Mouse (Mus musculus): ENCODE measurements around the gene Olfr223.
"Not testable (repeated sequence)": the region's sequence is repeated elsewhere in the genome, so short reads cannot be mapped to it uniquely, and the experiment has no call there.

- not testable (repeated sequence) for TF ChIP-seq POLR2A (IDR thresholded peaks at IDR 0.05; ENCODE audit: low read depth, low read length); CTCF (IDR thresholded peaks at IDR 0.05; ENCODE audit: borderline replicate concordance, insufficient read depth, low read length)
Observed at GRCm38 (mm10) chr11:59576135-59576534, 17.0 kb downstream of the Olfr223 start, which contains the start of gene Olfr222.

Measured in embryonic fibroblast, embryonic 13.5 days (primary cell).